Mouse (Mus musculus) urinary bladder, postnatal 4 days (tissue): ENCODE measurements at regions not wholly inside any gene's neighbourhood (a gene's known extent, or its start where the extent isn't known, plus 50 kb on each side); places are given as distances from the start of the nearest gene placed in this dataset.

Source experiments
- DNase-seq, 2 experiments: peaks; one replicate each; pipeline ENCODE4 v3.0.0; 2021 to 2022; ENCODE audit warnings: low spot score in 2 of 2

DNA sequence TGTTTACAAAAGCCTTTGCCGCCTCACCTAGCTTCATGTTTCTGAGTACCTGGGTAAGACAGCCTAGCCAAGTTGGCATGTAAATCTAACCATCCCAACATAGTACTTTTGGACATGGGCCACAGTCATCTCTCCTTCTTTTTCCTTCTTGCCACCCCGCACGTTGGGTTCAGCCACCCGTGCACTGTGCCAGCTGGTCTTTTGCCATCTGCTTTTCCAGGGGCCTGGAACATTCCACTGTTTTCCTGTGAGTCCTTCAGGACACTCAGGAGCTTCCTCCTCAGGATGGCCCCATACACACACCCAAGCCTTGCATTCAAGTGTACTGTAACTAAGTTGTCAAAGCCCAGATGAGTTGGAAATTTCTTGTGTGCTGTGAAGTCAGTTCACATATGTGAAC lies 132.2 kb upstream of the Jun start:
- no peak for DNase-seq

DNA sequence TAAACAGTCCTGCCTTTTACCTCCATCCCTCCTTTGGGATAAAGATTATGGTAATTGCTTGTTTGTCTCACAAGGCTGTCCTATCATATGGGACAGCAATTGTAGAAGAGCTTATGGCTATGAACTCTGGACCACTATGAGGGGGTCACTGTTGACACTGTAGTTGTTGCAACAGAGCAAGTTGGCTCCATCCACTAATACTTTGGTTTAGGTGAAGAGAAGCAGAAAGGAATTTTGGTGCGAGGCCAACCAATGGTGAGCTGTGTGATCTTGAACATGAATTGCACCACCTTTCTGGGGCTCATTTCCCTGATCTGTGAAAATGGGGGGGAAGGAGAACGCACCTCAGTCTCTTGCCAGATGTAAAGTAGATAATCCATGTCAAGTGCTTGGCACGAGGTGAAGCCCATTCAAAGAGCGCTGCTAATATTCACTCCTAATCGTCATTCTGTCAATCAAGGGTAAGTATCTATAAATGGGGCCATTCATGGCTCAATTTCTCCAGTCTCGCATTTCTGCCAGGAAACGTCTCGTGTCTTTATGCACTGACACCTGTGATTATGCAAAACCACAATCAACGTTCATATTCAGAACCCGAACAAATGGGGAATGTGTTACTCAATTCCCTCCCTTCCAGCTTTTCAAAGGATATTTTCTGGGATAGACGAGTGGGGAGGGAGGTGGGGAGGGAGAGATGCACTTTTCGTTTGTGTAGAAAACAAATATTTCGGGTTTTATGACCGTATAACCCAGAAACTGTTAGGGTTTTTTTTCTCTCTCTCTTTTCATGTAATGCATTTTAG lies 133.3 kb upstream of the Jun start:
- no peak for DNase-seq

DNA sequence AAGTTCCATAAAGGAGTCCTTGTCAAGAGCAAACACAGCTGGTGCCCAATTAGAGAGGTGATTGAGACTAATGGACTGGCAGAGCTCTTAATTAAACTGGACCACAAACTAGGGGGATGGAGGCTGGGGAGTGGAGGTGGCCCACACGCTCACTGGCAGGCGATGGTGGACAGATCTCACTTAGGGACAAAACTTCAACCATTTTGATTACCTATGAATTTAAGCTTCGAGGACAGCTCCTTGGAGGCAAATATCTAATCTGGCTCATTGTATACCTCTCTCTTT lies 133.8 kb upstream of the Jun start:
- no peak for DNase-seq

DNA sequence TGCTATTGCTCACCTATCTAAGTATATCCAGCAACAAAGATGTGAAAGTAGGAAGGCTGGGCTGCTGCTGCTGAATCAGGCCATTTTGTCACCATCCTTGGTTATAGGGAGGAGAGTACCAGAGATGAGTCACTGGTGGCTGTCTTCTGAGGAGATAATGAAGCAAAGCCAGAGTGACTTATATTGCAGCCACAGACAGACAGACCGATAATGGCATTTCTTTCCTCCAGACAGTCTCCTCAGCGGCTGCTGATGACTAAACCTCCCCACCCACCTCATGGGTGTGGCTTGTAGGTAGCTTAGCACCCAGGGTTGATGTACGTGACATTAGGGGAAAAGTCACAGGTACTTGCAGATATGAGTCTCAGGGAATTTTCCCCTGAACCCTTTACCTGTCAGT lies 136.1 kb upstream of the Jun start:
- DNase-seq = no peak

DNA sequence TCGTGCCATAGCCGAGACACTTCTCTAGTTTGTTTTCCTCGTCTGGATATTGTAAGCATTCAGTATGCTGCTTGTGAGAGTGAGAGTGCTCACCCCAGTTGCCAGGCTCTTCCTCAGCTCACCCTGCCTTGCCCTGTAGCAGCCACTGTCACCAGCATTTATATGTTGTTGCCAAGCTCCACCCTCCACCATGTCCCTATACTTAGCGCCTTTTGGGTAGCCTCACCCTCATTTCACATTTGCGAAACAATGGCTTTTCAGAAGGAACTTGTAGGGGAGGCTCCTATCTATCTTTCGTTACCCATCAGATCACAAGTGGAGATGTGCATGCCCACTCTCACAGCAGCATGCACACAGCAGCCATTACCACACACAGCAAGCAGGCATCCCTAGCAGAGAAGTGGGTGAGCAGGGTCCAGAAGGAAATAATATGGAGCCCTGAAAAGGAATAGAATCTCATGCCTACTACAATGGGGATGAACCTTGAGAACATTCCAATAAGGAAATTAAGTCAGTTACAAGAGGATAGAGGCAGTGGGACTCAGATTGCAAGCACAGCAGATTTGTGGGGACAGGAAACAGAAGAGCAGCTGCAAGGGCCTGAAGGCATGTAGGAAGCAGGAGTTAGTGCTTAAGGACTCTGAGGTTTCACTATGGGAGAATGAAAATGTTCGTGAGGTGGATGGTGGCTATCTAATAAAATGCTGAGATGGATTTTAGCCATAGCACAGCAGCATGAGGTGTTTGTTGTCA lies 139.8 kb upstream of the Jun start:
- DNase-seq = no peak

DNA sequence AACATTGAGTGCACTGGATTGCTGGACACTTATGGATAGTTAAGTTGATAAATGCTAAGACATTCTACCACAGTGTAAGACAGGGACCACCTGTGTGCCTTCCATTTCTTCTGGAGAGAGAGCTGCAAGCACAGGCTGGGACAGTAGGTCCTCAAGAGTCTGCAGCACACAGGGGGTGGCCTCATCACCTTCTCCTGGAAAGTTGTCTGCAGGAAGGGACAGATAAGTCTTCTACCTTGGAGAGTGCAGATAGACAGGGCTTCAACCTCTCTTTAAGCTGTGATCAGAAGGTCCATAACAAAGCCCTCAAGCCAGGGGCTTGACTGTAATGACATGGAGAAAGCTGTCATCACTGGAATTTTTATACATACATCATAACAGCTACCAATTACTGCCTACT lies 140.5 kb upstream of the Jun start:
- DNase-seq = no peak

DNA sequence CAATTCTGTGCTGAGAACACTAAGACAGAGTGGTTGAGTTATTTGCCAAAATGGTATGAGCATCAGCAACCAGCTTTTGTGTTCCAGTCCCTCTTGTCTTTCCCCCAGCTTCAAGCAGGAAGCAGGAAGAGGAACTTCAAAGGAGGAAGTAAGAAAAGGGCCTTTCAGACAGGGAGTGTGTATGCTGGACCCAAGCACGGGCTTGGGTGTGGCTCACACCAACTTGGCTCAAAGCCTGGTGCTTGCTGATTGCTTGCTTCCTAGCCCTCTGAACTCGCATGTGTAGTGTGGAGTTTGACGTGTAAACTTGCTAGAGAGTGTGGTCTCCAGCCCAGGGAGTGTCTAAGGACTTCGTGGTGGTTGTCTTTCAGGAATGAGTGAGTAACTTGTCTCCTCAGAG lies 141.0 kb upstream of the Jun start:
- peak in 1 of 2 experiments; percentile 41 for DNase-seq

DNA sequence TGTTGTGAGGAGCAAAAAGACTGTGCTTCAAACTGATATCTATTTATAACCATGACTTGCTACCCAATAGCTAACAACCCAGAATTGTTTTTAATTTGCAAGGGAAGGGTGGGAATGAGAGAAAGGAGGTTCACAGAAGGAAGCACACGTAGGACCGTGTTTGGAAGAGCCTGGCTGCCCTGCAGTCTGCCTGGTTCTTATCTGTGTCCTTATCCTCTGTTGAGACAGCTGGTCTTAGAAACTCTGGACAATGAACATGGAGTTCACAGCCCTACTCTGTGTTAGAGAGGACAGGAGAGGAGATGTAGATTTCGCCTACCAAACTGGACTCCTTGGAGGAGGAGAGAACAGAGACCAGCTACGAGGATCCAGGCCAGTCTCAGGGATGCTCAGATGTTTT lies 141.5 kb upstream of the Jun start:
- no peak for DNase-seq

DNA sequence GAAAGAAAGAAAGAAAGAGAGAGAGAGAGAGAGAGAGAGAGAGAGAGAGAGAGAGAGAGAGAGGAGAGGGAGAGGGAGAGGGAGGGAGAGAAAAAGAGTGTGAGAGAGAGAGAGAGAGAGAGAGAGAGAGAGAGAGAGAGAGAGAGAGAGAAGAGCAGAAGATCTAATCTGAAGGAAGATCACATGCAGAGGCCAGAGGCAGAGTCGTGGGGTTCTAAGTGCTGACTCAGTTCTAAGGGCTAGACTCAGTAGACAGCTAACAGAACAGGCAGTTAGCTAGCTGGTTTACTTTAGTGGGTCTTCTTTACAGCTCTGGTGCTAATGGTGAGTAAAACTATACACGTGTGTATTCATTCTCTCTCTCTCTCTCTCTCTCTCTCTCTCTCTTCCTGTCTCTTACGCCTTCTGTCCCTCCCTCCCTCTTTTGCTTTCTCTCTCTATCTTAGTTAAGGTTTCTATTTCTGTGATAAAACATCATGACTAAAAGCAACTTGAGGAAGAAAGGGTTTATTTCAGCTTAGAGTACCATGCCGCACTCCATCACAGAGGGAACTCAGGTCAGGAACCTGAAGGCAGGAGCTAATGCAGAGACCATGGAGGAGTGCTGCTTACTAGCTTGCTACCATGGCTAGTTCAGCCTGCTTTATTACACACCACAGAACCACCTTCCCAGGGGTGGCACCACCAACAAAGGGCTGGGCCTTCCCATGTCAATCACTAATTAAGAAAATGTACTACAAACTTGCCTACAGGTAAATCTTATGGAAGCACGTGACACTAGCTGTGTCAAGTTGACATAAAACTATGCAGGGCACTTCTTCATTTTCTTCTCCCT lies 142.8 kb upstream of the Jun start:
- no peak for DNase-seq

DNA sequence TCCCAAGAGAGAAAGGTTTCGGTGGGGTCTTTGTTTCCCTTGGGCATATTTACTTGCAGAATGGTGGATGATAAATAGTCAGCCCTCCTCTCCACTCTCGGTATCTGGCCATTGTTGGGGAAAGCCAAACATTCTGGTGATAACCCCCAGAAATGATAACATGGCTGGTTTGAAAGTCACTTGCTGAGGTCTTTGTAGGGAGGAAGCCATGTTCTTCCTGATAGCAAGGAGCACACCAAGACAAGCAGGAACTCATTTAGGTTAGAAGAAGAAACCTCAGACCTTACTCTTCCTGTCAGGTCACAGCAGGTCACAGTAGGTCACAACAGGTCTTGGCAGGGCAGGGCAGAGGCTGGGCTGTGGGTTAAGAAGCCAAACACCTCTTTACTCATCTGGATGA lies 144.1 kb upstream of the Jun start:
- DNase-seq = no peak

DNA sequence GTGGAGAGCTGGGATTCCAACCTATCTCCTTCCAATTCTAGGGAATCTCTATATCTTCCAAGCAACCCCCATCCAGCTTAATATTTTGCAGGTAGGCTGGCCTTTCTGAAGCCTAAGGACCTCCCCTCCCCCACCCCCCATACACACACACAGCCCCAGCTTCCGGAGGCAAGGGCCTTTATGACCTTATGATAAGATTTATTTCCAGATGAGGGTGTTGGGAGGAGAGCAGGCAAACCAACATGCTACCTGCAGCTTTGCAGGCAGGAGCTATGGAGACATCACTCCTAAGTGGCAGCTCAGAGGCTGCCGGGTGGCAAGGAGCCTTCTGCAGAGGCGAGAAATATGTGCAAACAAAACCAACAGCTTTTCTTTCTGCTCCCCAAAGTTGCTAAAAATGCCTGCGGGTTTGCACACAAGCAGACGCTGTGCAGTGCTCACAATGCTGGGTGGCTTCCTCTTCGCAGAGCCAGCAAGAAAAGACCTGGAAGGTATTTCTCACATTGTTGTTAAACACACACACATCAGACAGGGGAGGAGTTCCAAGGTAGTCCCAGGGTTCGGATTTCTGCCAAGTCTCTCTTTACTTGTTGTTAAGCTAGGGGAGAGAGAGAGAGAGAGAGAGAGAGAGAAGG lies 145.2 kb upstream of the Jun start:
- DNase-seq = no peak

DNA sequence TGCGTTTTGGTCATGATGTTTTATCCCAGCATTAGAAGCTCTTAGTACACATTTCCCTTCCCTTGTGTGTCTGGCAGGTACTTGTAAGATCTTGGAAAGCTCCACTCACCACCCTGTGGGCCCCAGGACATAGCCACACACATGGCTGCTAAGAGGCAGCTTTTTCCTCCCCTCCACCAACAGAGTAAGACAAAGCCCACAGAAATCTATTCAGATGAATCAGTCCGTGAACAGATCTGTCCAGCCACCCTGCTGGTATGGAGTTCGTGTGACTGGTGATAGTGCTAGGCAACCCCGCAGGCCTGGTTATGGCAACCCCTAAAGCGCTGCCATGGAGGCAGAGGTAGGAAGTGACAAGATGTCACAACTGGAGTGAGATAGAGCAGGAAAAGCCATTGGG lies 147.4 kb upstream of the Jun start:
- DNase-seq = no peak

DNA sequence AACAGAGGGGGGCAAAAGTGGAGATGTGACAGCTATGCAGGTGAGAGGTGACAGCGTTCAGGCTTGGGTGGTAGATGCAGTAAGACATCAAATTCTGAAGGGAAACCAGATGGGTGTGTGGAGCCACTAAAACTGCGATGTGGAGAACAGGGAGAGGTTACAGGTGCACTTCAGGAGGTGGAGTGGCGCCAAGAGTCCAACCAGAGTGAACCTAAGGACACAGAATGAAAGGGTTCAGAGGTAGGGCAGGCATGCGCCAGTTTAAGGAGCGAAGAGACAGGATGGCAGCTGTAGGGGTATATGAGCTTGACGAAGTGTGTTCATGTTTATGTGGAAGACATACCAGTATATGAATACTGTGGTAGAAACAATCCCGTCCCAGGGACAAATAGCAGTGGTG lies 148.1 kb upstream of the Jun start:
- no peak for DNase-seq

DNA sequence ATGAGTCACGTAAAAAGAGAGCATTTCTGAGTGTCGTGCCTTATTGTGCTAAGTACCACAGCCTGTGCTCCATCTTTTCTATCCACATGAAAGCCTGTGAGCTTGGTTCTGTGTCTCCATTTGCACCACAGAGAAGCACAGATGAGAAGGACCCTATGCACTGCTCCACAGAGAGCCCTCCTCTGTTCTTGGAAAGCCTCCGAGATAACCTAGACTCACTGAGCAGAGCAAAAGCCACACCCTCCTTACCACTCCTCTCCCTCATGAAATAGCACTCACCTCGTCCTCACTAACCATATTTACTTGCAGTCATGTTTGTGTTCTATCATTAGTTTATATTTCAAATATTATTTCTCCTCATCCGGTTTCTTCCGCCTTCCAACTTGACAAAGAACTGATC lies 150.5 kb upstream of the Jun start:
- DNase-seq = peak in 1 of 2 experiments; percentile 0

DNA sequence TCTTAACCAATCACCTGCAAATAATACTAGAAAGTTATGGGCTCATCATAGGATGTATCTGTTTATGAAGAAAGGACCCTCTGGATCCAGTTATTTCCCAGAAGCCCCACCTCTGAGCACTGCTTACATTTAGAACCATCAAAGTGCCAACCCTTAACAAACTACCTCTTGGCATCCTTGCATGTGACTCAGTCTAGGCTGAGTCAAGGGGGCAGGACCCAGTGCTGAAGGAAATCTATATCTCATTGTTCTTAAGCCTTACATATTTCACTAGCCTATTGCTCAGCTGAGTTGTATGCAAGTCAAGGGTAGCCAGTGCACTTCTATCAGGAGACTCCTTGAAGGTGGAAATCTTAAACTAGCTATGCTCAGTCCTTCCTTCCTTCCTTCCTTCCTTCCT lies 151.6 kb upstream of the Jun start:
- peak in 1 of 2 experiments; percentile 3 for DNase-seq

DNA sequence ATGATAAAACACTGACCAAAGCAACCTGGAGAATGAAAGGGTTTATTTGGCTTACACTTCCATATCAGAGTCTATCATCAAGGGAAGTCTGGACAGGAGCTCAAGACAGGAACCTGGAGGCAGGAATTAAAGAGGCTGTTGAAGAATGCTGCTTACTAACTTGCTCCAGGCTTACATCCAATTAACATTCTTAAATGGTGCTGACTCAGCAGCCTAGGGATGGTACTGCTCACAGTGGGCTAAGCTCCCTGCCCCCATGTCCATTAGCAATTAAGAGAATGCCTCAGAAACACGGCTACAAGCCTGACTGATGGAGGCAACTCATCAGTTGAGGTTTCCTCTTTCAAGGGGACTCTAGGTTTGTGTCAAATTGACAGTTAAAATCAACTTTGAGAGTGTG lies 153.3 kb upstream of the Jun start:
- peak in 1 of 2 experiments; percentile 1 for DNase-seq

DNA sequence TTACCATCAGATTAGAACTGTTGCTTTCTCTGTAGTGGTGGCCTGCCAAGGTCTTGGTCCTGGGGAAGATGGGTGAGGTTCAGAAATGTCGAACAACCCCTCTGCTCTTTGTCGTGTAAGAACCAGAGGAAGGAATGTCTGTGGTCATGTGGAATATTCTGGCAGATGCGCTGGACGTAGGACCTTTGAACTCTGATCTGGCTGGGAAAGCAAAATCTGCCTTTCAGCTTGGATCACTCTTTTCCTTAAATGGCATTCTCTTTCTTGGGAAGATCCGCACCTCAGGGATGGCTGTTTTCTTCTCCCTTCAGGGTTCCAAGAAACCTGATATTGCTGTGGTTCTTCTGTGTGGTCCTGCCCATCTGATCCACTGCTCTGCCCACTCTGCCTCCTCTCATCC lies 155.8 kb upstream of the Jun start:
- DNase-seq = peak in 1 of 2 experiments; percentile 9

DNA sequence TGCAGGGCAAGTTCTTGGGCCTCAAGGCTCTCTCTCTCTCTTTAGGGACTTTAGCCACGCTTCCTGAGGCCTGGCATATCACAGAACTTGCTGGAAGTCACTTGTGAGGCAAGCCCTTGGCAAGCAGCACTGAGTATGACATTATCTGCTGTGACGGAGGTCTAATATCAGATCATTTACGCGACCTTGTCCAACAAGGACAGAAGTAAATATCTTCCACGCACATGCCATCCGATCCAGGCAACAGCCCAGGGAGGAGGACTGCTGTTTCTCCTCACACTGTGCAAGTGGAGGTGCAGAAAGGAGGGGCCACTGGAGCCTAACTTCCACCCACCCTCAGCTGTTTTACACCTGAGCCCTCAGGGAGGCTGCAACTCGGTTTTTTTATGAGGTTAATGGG lies 156.8 kb upstream of the Jun start:
- peak in 1 of 2 experiments; percentile 7 for DNase-seq

DNA sequence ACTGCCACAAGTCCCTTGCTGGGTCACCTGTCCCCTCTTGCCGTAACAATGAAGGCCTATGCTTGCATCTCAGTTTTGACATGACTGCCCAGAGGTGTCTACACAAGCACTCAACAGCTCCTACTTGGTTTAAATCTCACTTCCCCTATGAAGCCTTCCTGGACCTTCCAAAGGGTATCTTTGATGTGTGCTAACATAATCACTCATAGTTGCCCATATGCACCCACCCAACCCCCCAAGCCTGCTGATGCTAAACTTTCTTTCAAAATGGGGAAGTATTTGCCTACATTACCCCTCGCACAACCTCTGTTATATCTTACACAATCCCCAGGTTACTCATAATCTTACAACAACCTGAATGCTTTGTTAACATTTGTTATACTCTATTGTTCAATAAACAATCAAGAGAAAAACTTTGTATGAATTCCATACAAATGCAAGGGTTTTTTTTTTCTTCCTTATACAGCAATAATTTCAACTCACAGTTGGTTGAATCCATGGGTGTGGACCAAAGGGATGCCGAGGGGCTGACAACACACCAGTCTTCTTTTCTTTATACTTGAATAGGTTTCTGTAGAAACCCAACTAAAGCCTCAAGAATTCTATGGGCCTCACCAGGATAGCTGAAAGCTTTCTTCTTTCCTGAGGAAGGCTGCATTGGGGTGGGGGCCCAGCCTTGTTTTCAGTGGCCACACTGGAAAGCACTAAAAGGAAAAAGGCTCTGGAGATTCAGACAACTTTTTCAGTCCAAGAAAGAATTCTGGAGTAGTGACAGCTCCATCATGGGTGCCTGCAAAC lies 157.5 kb upstream of the Jun start:
- DNase-seq = peak in 1 of 2 experiments; percentile 9

DNA sequence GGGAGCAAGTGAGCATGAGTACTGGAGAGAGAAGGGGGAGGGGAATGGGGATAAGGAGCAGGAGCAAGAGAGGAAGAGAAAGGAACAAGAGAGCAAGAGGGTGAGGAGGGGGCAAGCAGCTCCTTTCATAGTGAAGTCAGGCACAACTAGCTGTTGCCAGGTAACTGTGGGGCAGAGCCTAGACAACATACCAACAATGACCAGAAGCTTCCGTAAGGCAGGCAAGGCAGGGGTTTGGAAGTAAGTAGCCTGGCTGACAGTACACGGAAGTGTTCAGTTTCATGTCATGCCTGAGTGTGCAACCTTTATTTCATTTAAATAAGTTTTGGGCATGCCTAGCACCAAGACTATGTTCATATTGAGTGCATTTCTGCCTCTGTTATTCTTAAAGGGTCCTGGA lies 160.5 kb upstream of the Jun start:
- no peak for DNase-seq

DNA sequence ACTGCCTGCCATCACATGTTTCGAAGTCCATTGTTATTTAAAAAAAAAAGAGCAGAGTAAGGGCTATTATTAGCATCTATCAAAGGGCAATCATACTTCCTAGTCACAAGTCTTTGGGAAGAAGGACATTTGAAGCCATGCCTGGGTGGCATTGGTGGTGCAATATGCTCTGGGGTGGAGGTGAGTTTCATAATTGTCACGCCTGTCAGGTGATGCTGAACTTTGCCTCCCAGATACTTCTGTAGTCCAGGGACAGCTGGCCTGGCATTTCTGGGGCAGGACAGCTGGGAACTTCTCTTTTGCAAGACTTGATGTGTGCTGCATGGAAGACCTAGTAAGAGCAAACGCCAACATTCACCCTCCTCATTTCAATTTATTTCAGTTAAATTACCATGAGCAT lies 161.0 kb upstream of the Jun start:
- no peak for DNase-seq
